Mouse (Mus musculus) midbrain, embryonic 14.5 days (tissue): ENCODE results near the gene Pitpnm2. TPM values are rescaled to one million over a fixed set of nuclear protein-coding genes. Genes with fewer than 3 reads are reported as not detected.

Experiments used
- ATAC-seq: fragments of 200-750 bp; cut with Nextera tagmentation; 2 replicates; pipeline ENCODE4 v1.8.0; 2017; ENCODE audit warnings: moderate number of reproducible peaks, moderate library complexity; ENCODE audit not compliant: low FRiP score, low TSS enrichment
- DNase-seq: peaks from one replicate; pipeline ENCODE4 v3.0.0-alpha.2; 2015
- H3K27ac ChIP-seq: fragments of 300-500 bp; sonication (generic); replicated peaks from 2 replicates; pipeline ENCODE4 v1.5.1; 2014; ENCODE audit warnings: mild to moderate bottlenecking, low read depth, low read length, moderate library complexity
- H3K27me3 ChIP-seq: fragments of 300-500 bp; sonication (generic); 2 replicates; pipeline ENCODE4 v1.6.1; 2014; ENCODE audit warnings: low read length, control low read depth, mixed read lengths; ENCODE audit not compliant: control insufficient read depth, insufficient read depth
- H3K36me3 ChIP-seq: fragments of 300-500 bp; sonication (generic); 2 replicates; pipeline ENCODE4 v1.6.1; 2014; ENCODE audit warnings: low read length, control low read depth; ENCODE audit not compliant: control insufficient read depth, insufficient read depth
- H3K4me1 ChIP-seq: fragments of 300-500 bp; sonication (generic); 2 replicates; pipeline ENCODE4 v1.6.1; 2014; ENCODE audit warnings: mild to moderate bottlenecking, antibody characterized with exemption, low read length, control low read depth; ENCODE audit not compliant: control insufficient read depth, insufficient read depth
- H3K4me2 ChIP-seq: fragments of 300-500 bp; sonication (generic); 2 replicates; pipeline ENCODE4 v1.6.1; 2014; ENCODE audit warnings: mild to moderate bottlenecking, low read length, moderate library complexity
- H3K4me3 ChIP-seq: fragments of 300-500 bp; sonication (generic); replicated peaks from 2 replicates; pipeline ENCODE4 v1.5.1; 2014; ENCODE audit warnings: low read depth, low read length
- H3K9ac ChIP-seq: fragments of 300-500 bp; sonication (generic); replicated peaks from 2 replicates; pipeline ENCODE4 v1.6.1; 2014; ENCODE audit warnings: mild to moderate bottlenecking, low read length, moderate library complexity
- H3K9me3 ChIP-seq: fragments of 300-500 bp; sonication (generic); 2 replicates; pipeline ENCODE4 v1.6.1; 2016; ENCODE audit warnings: low read length, control low read depth, mixed read lengths; ENCODE audit not compliant: control insufficient read depth
- WGBS: fragments of 180-500 bp; shearing (Covaris S2); extraction: QIAGEN DNeasy Blood & Tissue Kit; methylation state at CpG from one replicate; pipeline ENCODE4 v1.1.7; 2014; 5-methylcytosine and 5-hydroxymethylcytosine counted together
- polyA plus RNA-seq: library from polyadenylated mRNA; unstranded; fragments of >200 nt; fragmentation: Nextera tagmentation; extraction: Ambion mirVana; gene quantifications from 2 replicates; pipeline ENCODE4 v1.2.1, GENCODE M21; 2014

Gene Pitpnm2
- polyA plus RNA-seq, 1 experiment from 2014 or later = 11.6 TPM

DNA sequence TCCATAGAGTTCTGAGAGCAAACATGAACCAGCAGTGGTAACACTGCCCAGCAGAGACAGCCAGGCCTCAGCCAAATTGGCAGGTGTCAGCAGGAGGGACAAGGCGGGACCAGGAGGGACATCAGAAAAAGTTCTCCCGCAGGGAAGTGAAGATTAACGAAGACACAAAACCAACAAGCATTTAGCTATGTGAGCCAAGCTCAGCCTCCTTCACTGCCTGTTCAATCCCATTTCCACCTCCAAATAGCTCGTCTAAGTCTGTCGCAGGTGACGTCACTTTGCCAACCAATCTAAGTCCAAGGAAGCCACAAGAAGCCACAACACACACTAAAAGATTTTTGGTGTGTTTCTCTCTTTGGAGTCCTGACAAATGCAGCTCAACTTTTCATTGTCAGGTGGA, 147.2 kb downstream of the Pitpnm2 start:
- H3K4me1 ChIP-seq = no peaks in the 10 kb centered on the region
- DNase-seq = no peak
- 89% methylated on average over 6 of the region's 6 CpGs for WGBS
- no peak for ATAC-seq
- H3K36me3 ChIP-seq = no peaks in the 10 kb centered on the region
- H3K4me2 ChIP-seq = no peak overlapping the region
- no peaks in the 10 kb centered on the region for H3K27me3 ChIP-seq
- no peak overlapping the region for H3K9ac ChIP-seq
- no peaks in the 10 kb centered on the region for H3K9me3 ChIP-seq
- H3K4me3 ChIP-seq = no peak overlapping the region
- H3K27ac ChIP-seq = no peak overlapping the region

- Histone ChIP-seq H3K9ac (no peak overlapping the region), H3K9me3 (no peaks in the 10 kb centered on the region), H3K27me3 (peaks cover 3% of the 10 kb centered on the region; the same call in 1 of the 2 replicates), H3K4me3 (no peak overlapping the region), H3K4me2 (no peak overlapping the region), H3K36me3 (no peaks in the 10 kb centered on the region), H3K4me1 (peaks cover 8% of the 10 kb centered on the region; the same call in 1 of the 2 replicates), H3K27ac (no peak overlapping the region)
- ATAC-seq (no peak), DNase-seq (no peak)
- WGBS = 90% methylated on average over 11 of the region's 11 CpGs
Observed at GRCm38 (mm10) chr5:124100128-124101044, 149.2 kb downstream of the Pitpnm2 start.

DNA sequence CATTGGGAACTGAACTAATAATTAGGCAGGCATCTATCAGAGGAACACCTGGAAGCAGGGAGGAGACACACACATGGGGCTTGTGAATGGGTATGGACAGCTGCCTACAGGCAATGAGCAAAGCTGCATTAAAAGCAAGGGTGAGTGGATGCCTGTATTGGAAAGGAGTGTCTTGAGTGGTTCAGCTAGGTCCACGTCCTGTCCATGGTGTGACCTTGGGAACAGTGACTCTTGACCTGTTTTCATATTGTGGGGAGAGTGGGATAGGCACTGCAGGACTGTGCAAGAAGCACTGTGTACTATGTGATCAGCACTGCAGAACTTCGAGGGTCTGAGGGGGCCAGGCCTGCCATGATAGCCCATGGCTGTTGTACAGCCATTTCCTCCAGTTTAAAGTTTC, 150.6 kb downstream of the Pitpnm2 start:
- ATAC-seq = no peak
- WGBS = 96% methylated on average over 2 of the region's 2 CpGs
- DNase-seq = no peak

DNA sequence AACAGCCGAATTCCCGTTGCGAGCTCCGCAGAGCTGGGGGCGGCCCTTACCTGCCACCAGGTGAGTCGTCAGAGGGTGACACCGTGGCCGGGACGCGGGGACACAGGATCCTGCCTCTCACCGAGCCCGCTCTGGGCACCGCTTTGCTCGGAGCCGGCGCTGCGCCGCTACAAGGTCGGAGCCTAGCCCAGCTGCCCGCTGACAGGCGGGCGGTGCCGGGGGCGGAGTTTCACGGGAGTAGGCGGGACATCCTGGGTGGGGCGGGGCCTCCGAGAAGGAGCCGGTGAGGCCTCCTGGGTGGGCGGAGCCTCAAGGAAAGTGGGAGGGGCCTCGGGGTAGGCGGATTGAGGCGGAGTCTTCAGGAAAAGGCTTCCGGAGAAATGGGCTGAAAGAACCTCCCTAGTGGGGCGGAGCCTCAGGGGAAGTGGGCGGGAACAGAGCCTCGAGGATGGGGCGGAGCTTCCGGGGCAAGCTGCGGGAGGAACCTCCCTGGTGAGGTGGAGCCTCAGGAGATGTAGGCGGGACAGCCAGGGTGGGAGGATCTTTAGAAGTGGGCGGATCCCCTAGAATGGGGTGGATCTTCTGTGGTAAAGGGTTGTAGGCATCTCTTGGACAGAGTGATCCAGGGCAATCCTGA, 153.8 kb downstream of the Pitpnm2 start, which contains the start of gene Abcb9:
TSS of gene Abcb9 (minus strand) at position 203 of the 637 bp plus-strand sequence.
- H3K9me3 ChIP-seq = no peaks in the 10 kb centered on the region
- H3K4me2 ChIP-seq = peak within 1 kb of the TSS; percentile 57
- peak; percentile 73; the same call in 1 of the 2 replicates for ATAC-seq
- no peak within 1 kb of the TSS for H3K27ac ChIP-seq
- no peaks in the 10 kb centered on the region for H3K36me3 ChIP-seq
- DNase-seq = peak; percentile 86
- peak within 1 kb of the TSS; percentile 42 for H3K4me3 ChIP-seq
- H3K4me1 ChIP-seq = peaks cover 10% of the 10 kb centered on the region; the same call in 1 of the 2 replicates
- peak within 1 kb of the TSS; percentile 52 for H3K9ac ChIP-seq
- WGBS = 1% methylated on average over 42 of the region's 42 CpGs
- H3K27me3 ChIP-seq = peaks cover 8% of the 10 kb centered on the region

More for the DNA sequence above, 150.6 kb downstream of the Pitpnm2 start:
- Histone ChIP-seq H3K27me3 (peaks cover 8% of the 10 kb centered on the region), H3K27ac (no peak overlapping the region), H3K9me3 (no peaks in the 10 kb centered on the region), H3K36me3 (no peaks in the 10 kb centered on the region), H3K9ac (no peak overlapping the region), H3K4me1 (peaks cover 10% of the 10 kb centered on the region; the same call in 1 of the 2 replicates), H3K4me3 (no peak overlapping the region), H3K4me2 (no peak overlapping the region)

- peaks cover 8% of the 10 kb centered on the region for H3K27me3 ChIP-seq
- peak overlapping the region; percentile 52 for H3K9ac ChIP-seq
- peak overlapping the region; percentile 42 for H3K4me3 ChIP-seq
- no peaks in the 10 kb centered on the region for H3K36me3 ChIP-seq
- no peak for DNase-seq
- H3K27ac ChIP-seq = no peak overlapping the region
- peak; percentile 58; the same call in 1 of the 2 replicates for ATAC-seq
- 8% methylated on average over 19 of the region's 19 CpGs for WGBS
- peak overlapping the region; percentile 57 for H3K4me2 ChIP-seq
- peaks cover 10% of the 10 kb centered on the region; the same call in 1 of the 2 replicates for H3K4me1 ChIP-seq
- H3K9me3 ChIP-seq = no peaks in the 10 kb centered on the region
Observed at GRCm38 (mm10) chr5:124095077-124095581, 154.4 kb downstream of the Pitpnm2 start.

GRCm38 (mm10) chr5:124093852-124094604, 155.5 kb downstream of the Pitpnm2 start:
- Histone ChIP-seq H3K4me2 (no peak overlapping the region), H3K4me3 (no peak overlapping the region), H3K4me1 (peaks cover 10% of the 10 kb centered on the region; the same call in 1 of the 2 replicates), H3K27me3 (peaks cover 8% of the 10 kb centered on the region), H3K9ac (no peak overlapping the region), H3K9me3 (no peaks in the 10 kb centered on the region), H3K36me3 (no peaks in the 10 kb centered on the region), H3K27ac (no peak overlapping the region)
- ATAC-seq (no peak), DNase-seq (no peak)
- WGBS = 87% methylated on average over 12 of the region's 12 CpGs

GRCm38 (mm10) chr5:124093120-124093794, 156.3 kb downstream of the Pitpnm2 start:
- ATAC-seq = no peak
- no peaks in the 10 kb centered on the region for H3K36me3 ChIP-seq
- no peak overlapping the region for H3K4me3 ChIP-seq
- 73% methylated on average over 11 of the region's 11 CpGs for WGBS
- H3K27me3 ChIP-seq = peaks cover 8% of the 10 kb centered on the region
- H3K4me1 ChIP-seq = peaks cover 10% of the 10 kb centered on the region; the same call in 1 of the 2 replicates
- peak; percentile 41 for DNase-seq
- H3K9ac ChIP-seq = no peak overlapping the region
- H3K27ac ChIP-seq = no peak overlapping the region
- no peaks in the 10 kb centered on the region for H3K9me3 ChIP-seq
- no peak overlapping the region for H3K4me2 ChIP-seq
